Mouse (Mus musculus) G1E-ER4 (cell line): ENCODE data around the gene Gm11565. TPM values are rescaled to one million over a fixed set of nuclear protein-coding genes. Genes with fewer than 3 reads are reported as not detected.
"Not testable (repeated sequence)": the region's sequence is repeated elsewhere in the genome, so short reads cannot be mapped to it uniquely, and the experiment has no call there.

Experiments used
- GATA1 ChIP-seq: IDR thresholded peaks from one replicate; pipeline ENCODE4 v1.8.0; 2012; ENCODE audit warnings: low read length, inconsistent platforms
- polyA plus RNA-seq: library from polyadenylated mRNA; stranded (reverse); fragments of >175 nt; gene quantifications from 2 replicates; pipeline ENCODE4 v1.2.3, GENCODE M21; 2012

The Gm11565 gene
- not detected in 2 replicates for polyA plus RNA-seq

- no peak for TF ChIP-seq GATA1
Observed at GRCm38 (mm10) chr11:99914451-99914850, at the start of gene Gm11565. TSS of gene Gm11565 (plus strand) at chr11:99914751.

- TF ChIP-seq GATA1 = not testable (repeated sequence)
Observed at GRCm38 (mm10) chr11:99873089-99873488, 41.5 kb upstream of the Gm11565 start, which contains the start of gene Krtap9-1. TSS of gene Krtap9-1 (plus strand) at chr11:99873389.

- TF ChIP-seq GATA1 = not testable (repeated sequence)
Observed at GRCm38 (mm10) chr11:99878887-99879286, 35.7 kb upstream of the Gm11565 start, which contains the start of gene Gm11567. TSS of gene Gm11567 (plus strand) at chr11:99879187.

- TF ChIP-seq GATA1 = no peak
Observed at GRCm38 (mm10) chr11:99907620-99908019, 6.9 kb upstream of the Gm11565 start, which contains the start of gene Krtap31-1. TSS of gene Krtap31-1 (plus strand) at chr11:99907920.

- no peak for TF ChIP-seq GATA1
Observed at GRCm38 (mm10) chr11:99935991-99936390, 21.4 kb downstream of the Gm11565 start, which contains the start of gene Krtap31-2. TSS of gene Krtap31-2 (plus strand) at chr11:99936291.

- no peak for TF ChIP-seq GATA1
Observed at GRCm38 (mm10) chr11:99937751-99938264, 23.3 kb downstream of the Gm11565 start.

GRCm38 (mm10) chr11:99948175-99948574, 33.6 kb downstream of the Gm11565 start, which contains the start of gene Krtap9-5:
TSS of gene Krtap9-5 (plus strand) at chr11:99948475.
- TF ChIP-seq GATA1 = no peak

GRCm38 (mm10) chr11:99964213-99964612, 49.7 kb downstream of the Gm11565 start:
- no peak for TF ChIP-seq GATA1

Other genes with a start within 250 kb of the Gm11565 start
- gene Krtap4-6, start 248.8 kb upstream of the Gm11565 start, polyA plus RNA-seq = not detected in 2 replicates
- not detected in 2 replicates for gene Gm14190, start 224.0 kb upstream of the Gm11565 start, polyA plus RNA-seq
- gene Gm14180, start 180.5 kb upstream of the Gm11565 start, polyA plus RNA-seq = not detected in 2 replicates
- gene Gm11595, start 141.8 kb upstream of the Gm11565 start, polyA plus RNA-seq = not detected in 2 replicates
- gene Krtap4-8, start 134.0 kb upstream of the Gm11565 start, polyA plus RNA-seq = not detected in 2 replicates
- not detected in 2 replicates for gene Krtap4-9, start 129.6 kb upstream of the Gm11565 start, polyA plus RNA-seq
- not detected in 2 replicates for gene Gm11596, start 121.3 kb upstream of the Gm11565 start, polyA plus RNA-seq
- not detected in 2 replicates for gene Gm11569, start 115.8 kb upstream of the Gm11565 start, polyA plus RNA-seq
- gene Gm11554, start 110.3 kb upstream of the Gm11565 start, polyA plus RNA-seq = not detected in 2 replicates
- not detected in 2 replicates for gene Krtap4-13, start 104.9 kb upstream of the Gm11565 start, polyA plus RNA-seq
- gene Gm11564, start 99.1 kb upstream of the Gm11565 start, polyA plus RNA-seq = not detected in 2 replicates
- not detected in 2 replicates for gene 2300003K06Rik, start 76.7 kb upstream of the Gm11565 start, polyA plus RNA-seq
- gene Krtap4-16, start 63.1 kb upstream of the Gm11565 start, polyA plus RNA-seq = not detected in 2 replicates
- not detected in 2 replicates for gene Gm11568, start 56.8 kb upstream of the Gm11565 start, polyA plus RNA-seq
- not detected in 2 replicates for gene Gm11559, start 50.3 kb upstream of the Gm11565 start, polyA plus RNA-seq
- gene Krtap9-1, start 41.4 kb upstream of the Gm11565 start, polyA plus RNA-seq = not detected in 2 replicates
- not detected in 2 replicates for gene Gm11567, start 35.6 kb upstream of the Gm11565 start, polyA plus RNA-seq
- gene Krtap31-1, start 6.8 kb upstream of the Gm11565 start, polyA plus RNA-seq = not detected in 2 replicates
- gene Krtap31-2, start 21.5 kb downstream of the Gm11565 start, polyA plus RNA-seq = not detected in 2 replicates
- not detected in 2 replicates for gene Krtap9-5, start 33.7 kb downstream of the Gm11565 start, polyA plus RNA-seq
- gene Krtap29-1, start 64.3 kb downstream of the Gm11565 start, polyA plus RNA-seq = not detected in 2 replicates
- not detected in 2 replicates for gene Krtap16-1, start 71.8 kb downstream of the Gm11565 start, polyA plus RNA-seq
- gene Krtap17-1, start 79.2 kb downstream of the Gm11565 start, polyA plus RNA-seq = not detected in 2 replicates
- gene Krt33a, start 101.5 kb downstream of the Gm11565 start, polyA plus RNA-seq = not detected in 2 replicates
- not detected in 2 replicates for gene Krt33b, start 115.1 kb downstream of the Gm11565 start, polyA plus RNA-seq
- not detected in 2 replicates for gene Krt34, start 126.8 kb downstream of the Gm11565 start, polyA plus RNA-seq
- gene Krt31, start 135.8 kb downstream of the Gm11565 start, polyA plus RNA-seq = not detected in 2 replicates
- gene Krt32, start 173.5 kb downstream of the Gm11565 start, polyA plus RNA-seq = not detected in 2 replicates
- not detected in 2 replicates for gene Krt35, start 181.5 kb downstream of the Gm11565 start, polyA plus RNA-seq
- not detected in 2 replicates for gene Krt36, start 190.9 kb downstream of the Gm11565 start, polyA plus RNA-seq
- gene Krt13, start 206.8 kb downstream of the Gm11565 start, polyA plus RNA-seq = not detected in 2 replicates
- gene Krt15, start 221.2 kb downstream of the Gm11565 start, polyA plus RNA-seq = not detected in 2 replicates
- gene Krt19, start 233.9 kb downstream of the Gm11565 start, polyA plus RNA-seq = not detected in 2 replicates